ENCODE assay signal across 21 mouse cellular contexts in genomic region chr7:72593259-72593658, GRCm38 (mm10).
A peak's percentile ranks its signal among the peaks of the same experiment; 100 is the strongest.
DNase-seq lines count a peak whose midpoint lies in the region; ATAC-seq lines count a peak whose summit lies in the region.
"Had no signal": no experiment of that assay in that cellular context is flagged by ENCODE, and none has a peak within 500 bp of the region (broad histone marks: within the 10 kb centered on the region; RNA-seq: fewer than 3 reads in every experiment).

No protein-coding gene starts in this region.

- no peak overlapping the region for H3K4me3 ChIP-seq in forebrain, embryonic 15.5 days
- H3K4me3 ChIP-seq in forebrain, embryonic 10.5 days: no peak overlapping the region
- no peak overlapping the region for H3K4me3 ChIP-seq in midbrain, embryonic 14.5 days (replicated peaks; ENCODE audit: low read depth, low read length)
- H3K4me3 ChIP-seq in midbrain, embryonic 13.5 days (replicated peaks): no peak overlapping the region
- H3K4me3 ChIP-seq in forebrain, embryonic 16.5 days (replicated peaks; ENCODE audit: low read length): no peak overlapping the region
- no peak overlapping the region for H3K4me3 ChIP-seq in heart, embryonic 12.5 days
- H3K4me3 ChIP-seq: embryonic facial prominence, embryonic 10.5 days; heart, embryonic 10.5 days; limb, embryonic 15.5 days; midbrain, embryonic 12.5 days; myocyte; neural tube, embryonic 15.5 days; stomach, embryonic 15.5 days had no signal

- H3K27me3 ChIP-seq in forebrain, embryonic 15.5 days: no peaks in the 10 kb centered on the region
- no peaks in the 10 kb centered on the region for H3K27me3 ChIP-seq in forebrain, embryonic 10.5 days (ENCODE audit: poor library complexity, severe bottlenecking)
- H3K27me3 ChIP-seq in midbrain, embryonic 14.5 days (ENCODE audit: control insufficient read depth, insufficient read depth, low read length): no peaks in the 10 kb centered on the region
- H3K27me3 ChIP-seq in midbrain, embryonic 13.5 days: no peaks in the 10 kb centered on the region
- H3K27me3 ChIP-seq in forebrain, embryonic 16.5 days (replicated peaks; ENCODE audit: control insufficient read depth, insufficient read depth, low read length): no peaks in the 10 kb centered on the region
- H3K27me3 ChIP-seq in heart, embryonic 12.5 days (replicated peaks): no peaks in the 10 kb centered on the region
- H3K27me3 ChIP-seq: limb, embryonic 15.5 days; midbrain, embryonic 12.5 days; neural tube, embryonic 15.5 days; Patski; stomach, embryonic 15.5 days had no signal

- no peak overlapping the region; the same call in 1 of the 2 replicates for H3K27ac ChIP-seq in forebrain, embryonic 15.5 days (replicated peaks)
- no peak overlapping the region for H3K27ac ChIP-seq in forebrain, embryonic 10.5 days
- H3K27ac ChIP-seq in midbrain, embryonic 14.5 days (replicated peaks; ENCODE audit: low read depth, low read length): no peak overlapping the region
- no peak overlapping the region for H3K27ac ChIP-seq in midbrain, embryonic 13.5 days
- no peak overlapping the region for H3K27ac ChIP-seq in forebrain, embryonic 16.5 days (ENCODE audit: low read length)
- H3K27ac ChIP-seq in heart, embryonic 12.5 days (ENCODE audit: poor library complexity, severe bottlenecking): no peak overlapping the region
- H3K27ac ChIP-seq: embryonic facial prominence, embryonic 10.5 days; heart, embryonic 10.5 days; hindbrain, postnatal 0 days; limb, embryonic 15.5 days; midbrain, embryonic 12.5 days; neural tube, embryonic 15.5 days; stomach, embryonic 15.5 days had no signal

- peaks cover 10% of the 10 kb centered on the region for H3K4me1 ChIP-seq in forebrain, embryonic 15.5 days
- no peaks in the 10 kb centered on the region for H3K4me1 ChIP-seq in forebrain, embryonic 10.5 days
- no peaks in the 10 kb centered on the region for H3K4me1 ChIP-seq in midbrain, embryonic 14.5 days (ENCODE audit: control insufficient read depth, insufficient read depth, low read length)
- H3K4me1 ChIP-seq in midbrain, embryonic 13.5 days (replicated peaks): no peaks in the 10 kb centered on the region
- H3K4me1 ChIP-seq in forebrain, embryonic 16.5 days (replicated peaks; ENCODE audit: control insufficient read depth, insufficient read depth, low read length): peaks cover 3% of the 10 kb centered on the region; the same call in 1 of the 2 replicates
- no peaks in the 10 kb centered on the region for H3K4me1 ChIP-seq in heart, embryonic 12.5 days (replicated peaks)
- H3K4me1 ChIP-seq: embryonic facial prominence, embryonic 10.5 days; midbrain, embryonic 12.5 days; neural tube, embryonic 15.5 days; stomach, embryonic 15.5 days had no signal

- WGBS in forebrain, embryonic 15.5 days: 59% methylated on average over 1 of the region's 1 CpGs
- WGBS in forebrain, embryonic 10.5 days: 100% methylated on average over 1 of the region's 1 CpGs
- WGBS in midbrain, embryonic 14.5 days: 88% methylated on average over 1 of the region's 1 CpGs
- 97% methylated on average over 1 of the region's 1 CpGs for WGBS in midbrain, embryonic 13.5 days
- WGBS in forebrain, embryonic 16.5 days: 46% methylated on average over 1 of the region's 1 CpGs
- 85% methylated on average over 1 of the region's 1 CpGs for WGBS in heart, embryonic 12.5 days

- no peaks in the 10 kb centered on the region for H3K36me3 ChIP-seq in forebrain, embryonic 15.5 days
- H3K36me3 ChIP-seq in forebrain, embryonic 10.5 days (replicated peaks): no peaks in the 10 kb centered on the region
- no peaks in the 10 kb centered on the region for H3K36me3 ChIP-seq in midbrain, embryonic 14.5 days (ENCODE audit: control insufficient read depth, insufficient read depth, low read length)
- H3K36me3 ChIP-seq in midbrain, embryonic 13.5 days: no peaks in the 10 kb centered on the region
- no peaks in the 10 kb centered on the region for H3K36me3 ChIP-seq in forebrain, embryonic 16.5 days (ENCODE audit: control insufficient read depth, insufficient read depth)
- H3K36me3 ChIP-seq in heart, embryonic 12.5 days: no peaks in the 10 kb centered on the region
- H3K36me3 ChIP-seq: embryonic facial prominence, embryonic 10.5 days; heart, embryonic 10.5 days; limb, embryonic 15.5 days; midbrain, embryonic 12.5 days; neural tube, embryonic 15.5 days; stomach, embryonic 15.5 days had no signal

- H3K9me3 ChIP-seq in forebrain, embryonic 15.5 days: no peaks in the 10 kb centered on the region
- H3K9me3 ChIP-seq in forebrain, embryonic 10.5 days: no peaks in the 10 kb centered on the region
- no peaks in the 10 kb centered on the region for H3K9me3 ChIP-seq in midbrain, embryonic 14.5 days (ENCODE audit: control insufficient read depth, low read length)
- H3K9me3 ChIP-seq in midbrain, embryonic 13.5 days: no peaks in the 10 kb centered on the region
- H3K9me3 ChIP-seq in forebrain, embryonic 16.5 days (ENCODE audit: control insufficient read depth, low read length): no peaks in the 10 kb centered on the region
- H3K9me3 ChIP-seq in heart, embryonic 12.5 days (replicated peaks): no peaks in the 10 kb centered on the region
- H3K9me3 ChIP-seq: embryonic facial prominence, embryonic 10.5 days; heart, embryonic 10.5 days; limb, embryonic 15.5 days; midbrain, embryonic 12.5 days; neural tube, embryonic 15.5 days; stomach, embryonic 15.5 days had no signal

- no peak overlapping the region for H3K4me2 ChIP-seq in forebrain, embryonic 15.5 days (replicated peaks)
- no peak overlapping the region for H3K4me2 ChIP-seq in midbrain, embryonic 14.5 days (ENCODE audit: low read length)
- no peak overlapping the region for H3K4me2 ChIP-seq in midbrain, embryonic 13.5 days (replicated peaks)
- H3K4me2 ChIP-seq in forebrain, embryonic 16.5 days (ENCODE audit: low read length): no peak overlapping the region
- H3K4me2 ChIP-seq in heart, embryonic 12.5 days: no peak overlapping the region
- H3K4me2 ChIP-seq: limb, embryonic 15.5 days; midbrain, embryonic 12.5 days; neural tube, embryonic 15.5 days; stomach, embryonic 15.5 days had no signal

- DNase-seq in forebrain, embryonic 10.5 days (ENCODE audit: extremely low spot score, low spot score): no peak
- peak; percentile 34 for DNase-seq in midbrain, embryonic 14.5 days
- DNase-seq in cerebellum, adult 8-10 months: peak; percentile 30
- DNase-seq: gastrocnemius, postnatal 25 days; heart, postnatal 36 days; kidney, adult 18-20 months; kidney, postnatal 10 days had no signal

- H3K9ac ChIP-seq in forebrain, embryonic 15.5 days (replicated peaks): no peak overlapping the region
- no peak overlapping the region for H3K9ac ChIP-seq in midbrain, embryonic 14.5 days (replicated peaks; ENCODE audit: low read length)
- no peak overlapping the region for H3K9ac ChIP-seq in midbrain, embryonic 13.5 days (replicated peaks)
- H3K9ac ChIP-seq in forebrain, embryonic 16.5 days (replicated peaks; ENCODE audit: low read depth, low read length): no peak overlapping the region
- no peak overlapping the region for H3K9ac ChIP-seq in heart, embryonic 12.5 days
- H3K9ac ChIP-seq: limb, embryonic 15.5 days; midbrain, embryonic 12.5 days; neural tube, embryonic 15.5 days; stomach, embryonic 15.5 days had no signal

- ATAC-seq in forebrain, embryonic 15.5 days (replicated peaks): 0 out of 2 replicates have a peak, but pooled peaks have one; percentile 8
- ATAC-seq in midbrain, embryonic 14.5 days (ENCODE audit: low FRiP score, low TSS enrichment): no peak
- no peak for ATAC-seq in midbrain, embryonic 13.5 days
- peak; percentile 27; the same call in 1 of the 2 replicates for ATAC-seq in forebrain, embryonic 16.5 days
- ATAC-seq in heart, embryonic 12.5 days (ENCODE audit: insufficient number of reproducible peaks, low FRiP score): no peak
- ATAC-seq: activated CD4-positive, CD25-positive, alpha-beta regulatory T cell, adult 4 months; hindbrain, postnatal 0 days; Patski had no signal

Comparison
In these comparisons a context has a peak if more than half of its experiments do, and no peak if none do; other contexts are left out.
1. ATAC-seq: peak in forebrain, embryonic 15.5 days (single experiment) and forebrain, embryonic 16.5 days (single experiment); none in midbrain, embryonic 14.5 days (single experiment), midbrain, embryonic 13.5 days (single experiment) and heart, embryonic 12.5 days (single experiment).